Mouse (Mus musculus): Measurements from ENCODE around the gene Pcp4l1. TPM values are rescaled to one million over a fixed set of nuclear protein-coding genes. Genes with fewer than 3 reads are reported as not detected.
A peak's percentile ranks its signal among the peaks of the same experiment; 100 is the strongest.

Gene Pcp4l1
- polyA plus RNA-seq, 1 experiment from 2014 or later, result 5.1 TPM

- Histone ChIP-seq H3K4me2 (replicated peaks; ENCODE audit: low read depth, low read length) (no peak overlapping the region), H3K9me3 (ENCODE audit: low read length) (no peaks in the 10 kb centered on the region), H3K27ac (ENCODE audit: low read length) (no peak overlapping the region; the same call in 1 of the 2 replicates), H3K9ac (replicated peaks; ENCODE audit: low read length) (no peak overlapping the region), H3K36me3 (ENCODE audit: insufficient read depth, low read length) (peaks cover 44% of the 10 kb centered on the region), H3K4me3 (ENCODE audit: low read length) (no peak overlapping the region), H3K27me3 (ENCODE audit: insufficient read depth, low read length) (no peaks in the 10 kb centered on the region), H3K4me1 (ENCODE audit: insufficient read depth, low read length) (0 out of 2 replicates have a peak, but pooled peaks cover 8% of the 10 kb centered on the region)
- ATAC-seq (ENCODE audit: low FRiP score, low TSS enrichment), result no peak
- 78% methylated on average over 12 of the region's 12 CpGs for WGBS
Measured at GRCm38 (mm10) chr1:171232800-171233730, 37.0 kb upstream of the Pcp4l1 start.

GRCm38 (mm10) chr1:171232348-171232747 lies 36.3 kb upstream of the Pcp4l1 start:
- no peak overlapping the region for H3K4me2 ChIP-seq (replicated peaks; ENCODE audit: low read depth, low read length)
- 84% methylated on average over 5 of the region's 5 CpGs for WGBS
- no peak for ATAC-seq (ENCODE audit: low FRiP score, low TSS enrichment)
- no peaks in the 10 kb centered on the region for H3K27me3 ChIP-seq (ENCODE audit: insufficient read depth, low read length)
- H3K9me3 ChIP-seq (ENCODE audit: low read length), result no peaks in the 10 kb centered on the region
- H3K9ac ChIP-seq (replicated peaks; ENCODE audit: low read length), result no peak overlapping the region
- H3K4me1 ChIP-seq (ENCODE audit: insufficient read depth, low read length), result 0 out of 2 replicates have a peak, but pooled peaks cover 8% of the 10 kb centered on the region
- no peak overlapping the region for H3K27ac ChIP-seq (ENCODE audit: low read length)
- no peak overlapping the region for H3K4me3 ChIP-seq (ENCODE audit: low read length)
- peaks cover 37% of the 10 kb centered on the region for H3K36me3 ChIP-seq (ENCODE audit: insufficient read depth, low read length)

DNA sequence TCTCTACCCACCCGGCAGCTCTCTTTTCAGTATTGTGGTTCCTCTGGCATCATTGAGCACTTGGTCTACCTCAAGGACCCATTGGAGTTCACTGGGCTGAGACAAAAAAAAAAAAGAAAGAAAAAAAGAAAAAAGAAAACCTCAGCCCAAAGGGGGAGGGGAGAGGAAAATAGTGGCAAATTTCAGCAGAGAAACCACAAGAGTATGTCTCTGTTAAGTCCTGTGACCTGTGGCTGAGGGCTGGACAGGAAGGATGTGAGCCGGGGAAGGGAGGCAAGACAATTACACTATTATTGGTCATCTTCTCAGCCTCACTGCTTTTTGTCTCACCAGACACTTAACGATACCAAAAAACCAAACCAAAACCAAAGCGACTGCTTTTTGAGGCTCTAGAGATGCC lies 35.8 kb upstream of the Pcp4l1 start:
- no peak overlapping the region for H3K4me2 ChIP-seq (replicated peaks; ENCODE audit: low read depth, low read length)
- no peak overlapping the region for H3K27ac ChIP-seq (ENCODE audit: low read length)
- 77% methylated on average over 4 of the region's 4 CpGs for WGBS
- 0 out of 2 replicates have a peak, but pooled peaks cover 8% of the 10 kb centered on the region for H3K4me1 ChIP-seq (ENCODE audit: insufficient read depth, low read length)
- H3K9ac ChIP-seq (replicated peaks; ENCODE audit: low read length), result no peak overlapping the region
- no peaks in the 10 kb centered on the region for H3K9me3 ChIP-seq (ENCODE audit: low read length)
- H3K27me3 ChIP-seq (ENCODE audit: insufficient read depth, low read length), result no peaks in the 10 kb centered on the region
- H3K4me3 ChIP-seq (ENCODE audit: low read length), result no peak overlapping the region
- no peak for ATAC-seq (ENCODE audit: low FRiP score, low TSS enrichment)
- peaks cover 32% of the 10 kb centered on the region for H3K36me3 ChIP-seq (ENCODE audit: insufficient read depth, low read length)

DNA sequence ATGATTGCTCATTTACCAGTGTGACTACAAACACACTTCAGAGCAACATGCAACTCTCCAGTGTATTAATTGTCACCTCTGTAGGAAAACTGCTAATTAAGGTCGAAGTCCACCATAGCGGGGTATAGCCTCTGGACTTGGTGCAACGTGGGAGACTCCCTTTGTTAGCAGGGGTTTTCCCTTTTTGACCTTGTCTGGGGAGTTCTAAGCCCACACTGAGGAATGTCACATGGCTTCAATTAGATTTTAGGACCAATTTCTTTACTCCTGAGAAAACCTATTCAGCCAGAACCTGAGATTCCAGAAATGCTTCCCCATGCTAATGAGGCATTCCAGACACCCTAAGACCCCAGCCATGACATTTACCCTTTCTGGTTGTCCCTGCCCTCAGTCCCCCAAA lies 34.1 kb upstream of the Pcp4l1 start:
- H3K4me2 ChIP-seq (replicated peaks; ENCODE audit: low read depth, low read length), result no peak overlapping the region
- no peaks in the 10 kb centered on the region for H3K9me3 ChIP-seq (ENCODE audit: low read length)
- 58% methylated on average over 3 of the region's 3 CpGs for WGBS
- 0 out of 2 replicates have a peak, but pooled peaks have one; percentile 8 for ATAC-seq (ENCODE audit: low FRiP score, low TSS enrichment)
- peak overlapping the region; percentile 16; the same call in 1 of the 2 replicates for H3K27ac ChIP-seq (ENCODE audit: low read length)
- peak overlapping the region; percentile 1; the same call in 1 of the 2 replicates for H3K9ac ChIP-seq (replicated peaks; ENCODE audit: low read length)
- peaks cover 19% of the 10 kb centered on the region for H3K36me3 ChIP-seq (ENCODE audit: insufficient read depth, low read length)
- H3K4me1 ChIP-seq (ENCODE audit: insufficient read depth, low read length), result 0 out of 2 replicates have a peak, but pooled peaks cover 8% of the 10 kb centered on the region
- no peaks in the 10 kb centered on the region for H3K27me3 ChIP-seq (ENCODE audit: insufficient read depth, low read length)
- H3K4me3 ChIP-seq (ENCODE audit: low read length), result no peak overlapping the region

GRCm38 (mm10) chr1:171229750-171230149 lies 33.7 kb upstream of the Pcp4l1 start:
- H3K4me3 ChIP-seq (ENCODE audit: low read length), result no peak overlapping the region
- 44% methylated on average over 6 of the region's 6 CpGs for WGBS
- peak overlapping the region; percentile 16; the same call in 1 of the 2 replicates for H3K27ac ChIP-seq (ENCODE audit: low read length)
- no peak for ATAC-seq (ENCODE audit: low FRiP score, low TSS enrichment)
- 0 out of 2 replicates have a peak, but pooled peaks cover 8% of the 10 kb centered on the region for H3K4me1 ChIP-seq (ENCODE audit: insufficient read depth, low read length)
- 0 out of 2 replicates have a peak overlapping the region, but pooled peaks have one; percentile 1 for H3K9ac ChIP-seq (replicated peaks; ENCODE audit: low read length)
- no peaks in the 10 kb centered on the region for H3K9me3 ChIP-seq (ENCODE audit: low read length)
- no peaks in the 10 kb centered on the region for H3K27me3 ChIP-seq (ENCODE audit: insufficient read depth, low read length)
- peaks cover 14% of the 10 kb centered on the region for H3K36me3 ChIP-seq (ENCODE audit: insufficient read depth, low read length)
- no peak overlapping the region for H3K4me2 ChIP-seq (replicated peaks; ENCODE audit: low read depth, low read length)

DNA sequence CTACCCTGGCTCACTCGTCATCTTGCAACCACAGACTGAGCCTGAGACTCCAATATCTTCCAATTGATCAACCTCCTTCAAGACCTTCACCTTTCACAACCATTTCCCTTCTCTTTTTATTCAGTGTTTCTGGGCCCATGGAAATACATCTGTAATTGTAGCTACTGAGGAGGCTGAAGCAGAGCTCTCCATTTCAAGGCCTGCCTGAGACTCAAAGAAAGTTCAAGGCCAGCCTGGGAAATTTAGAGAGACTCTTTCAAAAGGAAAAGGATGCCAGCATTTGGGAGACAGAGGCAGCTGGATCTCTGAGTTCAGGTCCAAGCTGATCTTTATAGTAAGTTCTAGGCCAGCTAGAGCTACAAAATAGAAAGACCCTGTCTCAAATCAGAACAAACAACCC lies 31.8 kb upstream of the Pcp4l1 start:
- no peaks in the 10 kb centered on the region for H3K9me3 ChIP-seq (ENCODE audit: low read length)
- H3K4me3 ChIP-seq (ENCODE audit: low read length), result no peak overlapping the region
- H3K9ac ChIP-seq (replicated peaks; ENCODE audit: low read length), result no peak overlapping the region
- no peak for ATAC-seq (ENCODE audit: low FRiP score, low TSS enrichment)
- peaks cover 12% of the 10 kb centered on the region; the same call in 1 of the 2 replicates for H3K4me1 ChIP-seq (ENCODE audit: insufficient read depth, low read length)
- no peak overlapping the region for H3K4me2 ChIP-seq (replicated peaks; ENCODE audit: low read depth, low read length)
- WGBS, result 90% methylated on average over 1 of the region's 1 CpGs
- H3K36me3 ChIP-seq (ENCODE audit: insufficient read depth, low read length), result no peaks in the 10 kb centered on the region
- no peak overlapping the region for H3K27ac ChIP-seq (ENCODE audit: low read length)
- no peaks in the 10 kb centered on the region for H3K27me3 ChIP-seq (ENCODE audit: insufficient read depth, low read length)

- ATAC-seq (ENCODE audit: low FRiP score, low TSS enrichment), result no peak
- peaks cover 15% of the 10 kb centered on the region; the same call in 1 of the 2 replicates for H3K4me1 ChIP-seq (ENCODE audit: insufficient read depth, low read length)
- no peak overlapping the region for H3K4me3 ChIP-seq (ENCODE audit: low read length)
- WGBS, result 73% methylated on average over 4 of the region's 4 CpGs
- no peaks in the 10 kb centered on the region for H3K9me3 ChIP-seq (ENCODE audit: low read length)
- no peak overlapping the region for H3K27ac ChIP-seq (ENCODE audit: low read length)
- H3K27me3 ChIP-seq (ENCODE audit: insufficient read depth, low read length), result no peaks in the 10 kb centered on the region
- no peak overlapping the region for H3K9ac ChIP-seq (replicated peaks; ENCODE audit: low read length)
- H3K36me3 ChIP-seq (ENCODE audit: insufficient read depth, low read length), result no peaks in the 10 kb centered on the region
- no peak overlapping the region for H3K4me2 ChIP-seq (replicated peaks; ENCODE audit: low read depth, low read length)
Measured at GRCm38 (mm10) chr1:171226780-171227179, 30.7 kb upstream of the Pcp4l1 start.

GRCm38 (mm10) chr1:171224857-171225256 lies 28.8 kb upstream of the Pcp4l1 start, which contains the start of gene Apoa2:
TSS of gene Apoa2 (plus strand) at chr1:171225054.
- 67% methylated on average over 5 of the region's 5 CpGs for WGBS
- peaks cover 16% of the 10 kb centered on the region for H3K4me1 ChIP-seq (ENCODE audit: insufficient read depth, low read length)
- ATAC-seq (ENCODE audit: low FRiP score, low TSS enrichment), result no peak
- no peak within 1 kb of the TSS for H3K9ac ChIP-seq (replicated peaks; ENCODE audit: low read length)
- H3K27ac ChIP-seq (ENCODE audit: low read length), result no peak within 1 kb of the TSS
- H3K4me2 ChIP-seq (replicated peaks; ENCODE audit: low read depth, low read length), result no peak within 1 kb of the TSS
- H3K27me3 ChIP-seq (ENCODE audit: insufficient read depth, low read length), result no peaks in the 10 kb centered on the region
- H3K36me3 ChIP-seq (ENCODE audit: insufficient read depth, low read length), result peaks cover 5% of the 10 kb centered on the region; the same call in 1 of the 2 replicates
- no peaks in the 10 kb centered on the region for H3K9me3 ChIP-seq (ENCODE audit: low read length)
- H3K4me3 ChIP-seq (ENCODE audit: low read length), result no peak within 1 kb of the TSS

DNA sequence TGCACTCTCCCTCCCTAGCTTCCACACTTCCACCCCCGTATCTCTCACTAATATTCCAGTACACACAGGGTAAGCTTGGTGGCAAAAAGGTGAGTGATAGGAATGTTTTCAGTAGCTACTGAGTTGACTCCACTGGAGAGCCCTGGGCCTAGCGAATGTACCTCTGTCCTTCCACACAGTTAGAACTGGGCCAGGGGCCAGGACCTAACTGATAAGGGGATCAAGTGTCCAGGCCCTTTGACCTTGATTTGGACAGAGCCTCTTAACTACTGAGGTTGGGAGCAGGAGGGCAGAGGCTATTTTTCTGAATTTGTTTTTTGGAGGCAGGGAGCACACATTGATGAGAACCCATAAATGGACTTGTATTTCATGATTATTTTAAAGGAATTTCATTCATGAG lies 27.7 kb upstream of the Pcp4l1 start:
- Histone ChIP-seq H3K9ac (replicated peaks; ENCODE audit: low read length) (no peak overlapping the region), H3K27me3 (ENCODE audit: insufficient read depth, low read length) (no peaks in the 10 kb centered on the region), H3K4me1 (ENCODE audit: insufficient read depth, low read length) (peaks cover 16% of the 10 kb centered on the region), H3K4me2 (replicated peaks; ENCODE audit: low read depth, low read length) (no peak overlapping the region), H3K27ac (ENCODE audit: low read length) (no peak overlapping the region), H3K4me3 (ENCODE audit: low read length) (no peak overlapping the region), H3K36me3 (ENCODE audit: insufficient read depth, low read length) (peaks cover 13% of the 10 kb centered on the region), H3K9me3 (ENCODE audit: low read length) (no peaks in the 10 kb centered on the region)
- 83% methylated on average over 2 of the region's 2 CpGs for WGBS
- no peak for ATAC-seq (ENCODE audit: low FRiP score, low TSS enrichment)

DNA sequence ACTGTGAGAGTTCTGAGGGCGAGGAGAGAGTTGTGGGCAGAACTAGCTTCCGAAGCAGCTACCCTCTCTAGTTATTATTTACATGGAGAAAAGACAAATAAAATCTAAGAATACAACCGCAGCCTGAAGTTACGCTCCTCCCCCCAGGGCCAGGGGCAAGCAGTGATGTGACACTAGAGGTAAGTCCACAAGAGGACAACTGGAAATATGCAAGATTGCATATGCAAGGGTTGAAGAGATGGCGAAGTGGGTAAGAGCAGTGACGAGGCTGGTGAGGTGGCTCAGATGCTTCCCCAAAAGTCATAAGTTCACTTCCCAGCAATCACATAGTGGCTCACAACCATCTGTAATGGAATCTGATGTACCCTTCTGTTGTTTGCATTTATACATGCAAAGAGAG lies 27.1 kb upstream of the Pcp4l1 start:
- WGBS, result 83% methylated on average over 6 of the region's 6 CpGs

More for the DNA sequence above, 27.1 kb upstream of the Pcp4l1 start:
- H3K27me3 ChIP-seq (ENCODE audit: insufficient read depth, low read length), result no peaks in the 10 kb centered on the region
- no peaks in the 10 kb centered on the region for H3K9me3 ChIP-seq (ENCODE audit: low read length)
- H3K36me3 ChIP-seq (ENCODE audit: insufficient read depth, low read length), result peaks cover 13% of the 10 kb centered on the region
- peaks cover 16% of the 10 kb centered on the region for H3K4me1 ChIP-seq (ENCODE audit: insufficient read depth, low read length)
- no peak for ATAC-seq (ENCODE audit: low FRiP score, low TSS enrichment)
- H3K4me3 ChIP-seq (ENCODE audit: low read length), result peak overlapping the region; percentile 62
- H3K4me2 ChIP-seq (replicated peaks; ENCODE audit: low read depth, low read length), result peak overlapping the region; percentile 53
- H3K27ac ChIP-seq (ENCODE audit: low read length), result peak overlapping the region; percentile 96
- H3K9ac ChIP-seq (replicated peaks; ENCODE audit: low read length), result peak overlapping the region; percentile 63

Data from kidney, embryonic 16.5 days (tissue).